Mouse (Mus musculus) B cell, adult 2 months (primary cell): Measurements from ENCODE around the gene Slc10a7.
"Not testable (repeated sequence)": the region's sequence is repeated elsewhere in the genome, so short reads cannot be mapped to it uniquely, and the experiment has no call there.

Experiments
- DNase-seq, 2 experiments: peaks; one replicate each; pipeline ENCODE4 v3.0.0; 2022

Slc10a7 gene

DNA sequence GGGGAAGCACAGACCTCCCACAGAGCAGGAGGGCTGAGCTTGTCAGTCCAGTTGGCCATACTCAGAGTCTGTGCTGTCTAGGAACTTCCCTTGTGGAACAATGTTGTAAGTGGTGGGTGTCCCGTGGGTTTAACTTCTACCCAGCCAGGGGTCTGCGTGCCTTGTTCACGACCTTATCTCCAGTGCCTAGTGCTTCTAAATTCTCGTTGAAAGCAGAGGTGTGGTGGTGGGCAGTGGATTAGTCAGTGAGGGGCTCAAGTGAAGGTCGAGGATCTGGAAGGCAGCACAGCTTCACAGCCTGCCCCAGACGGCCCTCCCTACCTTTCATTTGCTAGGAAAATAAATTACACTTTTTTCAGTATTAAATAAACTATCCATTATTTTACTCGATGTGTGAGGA is 161.1 kb downstream of the Slc10a7 start:
- DNase-seq = no peak

DNA sequence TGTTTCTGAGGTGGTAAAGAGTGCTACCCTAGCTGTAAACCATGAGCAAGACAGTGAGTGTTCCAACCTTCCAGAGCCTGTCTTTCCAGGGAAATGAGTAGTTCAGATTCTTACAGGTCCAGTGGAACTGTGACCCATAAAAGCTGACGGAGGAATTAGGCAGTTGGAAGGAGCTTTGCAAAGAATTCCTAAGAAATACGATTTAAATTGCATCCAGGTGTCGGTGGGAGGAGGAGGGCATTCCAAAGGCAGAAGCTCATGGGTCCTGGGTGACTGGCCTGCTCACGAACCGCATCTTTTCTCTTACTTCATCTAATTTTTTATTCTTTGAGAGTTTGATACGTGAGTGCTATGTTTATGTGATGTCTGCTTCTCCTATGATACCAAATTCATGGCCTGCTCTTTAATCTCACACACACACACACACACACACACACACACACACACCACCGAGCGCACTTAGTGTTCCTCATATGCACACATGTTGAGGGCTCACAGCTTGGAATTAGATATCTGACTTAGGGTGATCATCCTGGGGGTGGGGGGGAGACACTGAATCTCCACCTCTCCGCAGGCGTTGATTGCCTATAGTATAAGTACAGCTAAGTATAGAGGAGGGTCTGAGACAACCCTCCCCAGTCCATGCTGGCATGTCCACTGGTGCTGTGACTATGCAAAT is 169.5 kb downstream of the Slc10a7 start:
- no peak for DNase-seq

DNA sequence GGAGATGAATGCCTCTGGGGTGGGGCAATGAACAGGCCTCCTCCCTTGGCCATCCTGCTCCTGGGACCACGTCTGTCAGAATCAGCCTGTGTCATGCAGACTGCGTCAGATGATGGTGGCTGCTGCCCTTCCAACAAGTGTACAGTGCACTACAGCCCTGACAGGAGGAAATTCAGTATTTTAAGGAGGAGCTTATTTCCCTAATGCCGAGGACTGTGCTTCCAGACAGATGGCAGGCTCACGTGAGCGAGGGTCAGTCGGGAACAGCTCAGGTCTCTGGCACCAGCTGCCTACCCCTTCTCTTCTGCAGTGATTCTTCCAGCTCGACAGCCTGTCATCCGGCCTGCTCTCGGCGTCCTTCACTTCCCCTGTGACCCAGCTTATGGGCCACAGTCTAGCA is 181.6 kb downstream of the Slc10a7 start:
- DNase-seq = no peak

- DNase-seq = no peak
Measured at GRCm38 (mm10) chr8:78698331-78698741, 189.2 kb downstream of the Slc10a7 start.

DNA sequence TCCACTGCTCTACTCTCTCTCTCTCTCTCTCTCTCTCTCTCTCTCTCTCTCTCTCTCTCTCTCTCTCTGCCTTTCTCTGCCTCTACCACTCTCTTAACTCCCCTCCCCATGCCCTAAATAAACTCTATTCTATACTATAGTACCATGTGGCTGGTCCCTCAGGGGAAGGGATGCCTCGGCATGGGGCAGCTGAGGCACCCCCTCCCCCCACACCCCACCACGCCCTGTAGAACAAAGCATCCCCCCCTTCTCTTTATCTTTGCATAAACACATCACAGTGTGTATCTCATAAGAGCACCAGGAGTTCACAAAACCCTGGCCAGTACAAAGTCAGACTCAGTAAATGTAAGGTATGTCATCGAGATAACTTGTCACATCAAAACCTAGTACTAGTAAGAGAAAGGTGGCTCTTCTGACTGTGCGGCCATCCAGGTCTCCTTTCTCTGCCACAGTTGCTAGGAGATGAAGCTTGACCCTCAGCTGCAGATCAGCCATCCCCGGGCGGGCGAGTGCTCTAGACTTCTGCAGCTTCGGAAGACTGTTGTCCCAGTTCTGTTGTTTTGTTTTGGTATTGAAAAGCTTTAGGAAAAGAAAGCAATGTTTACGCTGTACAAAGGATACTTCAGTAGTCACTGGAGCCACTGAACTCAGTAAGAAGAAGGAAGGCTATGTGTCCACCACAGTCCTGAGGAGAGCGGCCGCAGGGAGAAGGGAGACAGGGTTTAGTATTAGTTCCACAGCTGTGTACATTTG is 194.1 kb downstream of the Slc10a7 start:
- DNase-seq = no peak

DNA sequence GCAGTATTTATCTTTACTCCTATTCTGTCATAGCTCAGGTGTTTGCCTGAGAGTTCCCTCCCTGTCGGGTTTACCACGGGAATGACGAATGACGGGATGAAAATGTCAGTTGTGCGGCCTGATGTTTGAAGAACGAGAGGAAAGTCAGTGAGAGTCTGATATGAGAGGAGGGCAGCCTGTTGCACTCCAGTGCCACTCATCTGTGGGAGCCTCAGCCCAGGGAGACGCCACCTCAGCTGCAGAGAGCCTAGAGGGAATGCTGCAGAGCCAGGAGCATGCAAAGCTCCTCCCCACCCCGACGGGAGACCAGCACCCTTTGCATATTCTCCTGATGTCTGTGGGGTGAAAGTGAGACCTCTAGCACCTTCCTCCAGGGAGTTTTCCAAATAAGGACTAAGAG is 196.8 kb downstream of the Slc10a7 start:
- DNase-seq = no peak

DNA sequence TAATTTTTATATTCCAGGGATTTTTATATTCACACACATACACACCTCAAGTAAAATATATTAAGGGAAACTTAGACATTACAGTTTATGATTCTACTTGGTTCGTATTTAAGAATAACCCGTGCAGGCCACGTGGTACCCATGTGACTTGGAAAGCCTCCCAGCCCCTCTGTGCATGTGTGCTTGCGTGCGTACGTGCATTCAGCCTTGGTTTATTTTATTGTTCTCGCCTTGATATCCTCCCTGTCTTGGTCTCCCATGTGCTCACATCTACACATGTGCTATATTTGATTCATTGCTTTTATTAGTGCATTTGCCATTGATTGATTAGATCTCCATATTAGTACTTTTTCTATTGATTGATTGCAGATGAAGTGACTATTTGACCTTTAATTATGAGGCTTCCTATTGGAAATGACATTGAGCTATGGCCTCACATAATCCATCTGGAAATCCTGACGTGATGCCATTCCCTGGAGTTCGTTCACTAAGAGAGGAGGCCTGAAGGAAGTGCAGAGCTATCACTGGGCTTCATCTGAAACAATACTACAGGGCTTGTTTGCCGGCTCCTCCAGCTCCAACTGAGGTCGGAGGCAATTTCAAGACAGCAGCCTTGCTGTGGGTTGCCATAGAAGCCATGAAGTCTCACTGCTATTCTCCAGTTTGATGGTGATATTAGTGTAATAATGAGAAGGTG is 200.9 kb downstream of the Slc10a7 start:
- DNase-seq = no peak

DNA sequence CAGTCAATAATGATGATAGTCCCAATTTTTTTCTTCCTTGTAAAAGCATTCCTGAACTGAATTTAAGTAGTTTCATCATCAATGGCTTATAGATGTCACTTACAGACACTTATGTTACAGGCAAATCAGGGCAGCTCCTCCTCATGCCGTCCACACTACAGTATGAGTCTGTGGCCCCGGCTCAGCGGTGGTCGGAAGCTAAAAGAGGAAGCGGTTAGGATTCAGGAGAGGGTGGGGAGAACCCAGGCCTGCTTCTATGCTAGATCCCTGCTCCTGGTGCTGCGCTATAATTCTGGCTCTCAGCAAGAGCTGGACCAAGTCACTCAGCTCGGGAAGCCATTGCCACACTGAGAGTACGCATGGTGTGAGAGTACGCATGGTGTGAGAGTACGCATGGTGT is 201.8 kb downstream of the Slc10a7 start:
- no peak for DNase-seq

GRCm38 (mm10) chr8:78714880-78715279 is 205.7 kb downstream of the Slc10a7 start:
- DNase-seq = no peak

DNA sequence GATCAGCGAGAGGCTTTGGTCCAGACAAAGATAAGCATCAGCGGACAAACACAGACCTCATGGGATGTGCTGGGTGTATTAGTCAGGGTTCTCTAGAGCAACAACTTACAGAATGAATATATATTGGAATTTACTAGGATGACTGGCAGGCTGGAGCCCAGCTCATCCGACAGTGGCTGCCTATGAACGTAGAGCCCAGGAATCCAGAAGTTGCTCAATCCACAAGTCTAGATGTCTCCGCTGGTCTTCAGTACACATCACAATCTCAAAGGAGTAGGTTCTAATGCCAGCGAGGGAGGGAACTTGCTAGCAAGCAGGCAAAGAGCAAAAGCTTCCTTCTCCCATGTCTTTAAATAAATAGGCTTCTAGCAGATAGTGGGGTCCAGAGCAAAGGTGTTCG is 207.4 kb downstream of the Slc10a7 start:
- DNase-seq = no peak

DNA sequence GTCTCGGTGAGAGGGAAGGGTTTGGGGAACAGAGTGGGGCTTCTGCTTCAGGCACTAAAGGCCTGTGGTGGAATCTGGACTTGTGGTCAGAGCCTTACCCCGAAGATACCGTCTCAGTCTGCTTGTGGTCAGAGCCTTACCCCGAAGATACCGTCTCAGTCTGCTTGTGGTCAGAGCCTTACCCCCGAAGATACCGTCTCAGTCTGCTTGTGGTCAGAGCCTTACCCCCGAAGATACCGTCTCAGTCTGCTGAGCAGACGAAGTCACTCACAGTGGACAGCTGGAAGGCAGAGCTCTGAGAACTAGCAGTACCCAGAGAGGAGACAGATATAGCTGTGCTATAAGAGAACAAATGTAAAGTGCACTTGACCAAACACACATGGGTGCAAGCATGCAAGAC is 208.0 kb downstream of the Slc10a7 start:
- DNase-seq = not testable (repeated sequence)

DNA sequence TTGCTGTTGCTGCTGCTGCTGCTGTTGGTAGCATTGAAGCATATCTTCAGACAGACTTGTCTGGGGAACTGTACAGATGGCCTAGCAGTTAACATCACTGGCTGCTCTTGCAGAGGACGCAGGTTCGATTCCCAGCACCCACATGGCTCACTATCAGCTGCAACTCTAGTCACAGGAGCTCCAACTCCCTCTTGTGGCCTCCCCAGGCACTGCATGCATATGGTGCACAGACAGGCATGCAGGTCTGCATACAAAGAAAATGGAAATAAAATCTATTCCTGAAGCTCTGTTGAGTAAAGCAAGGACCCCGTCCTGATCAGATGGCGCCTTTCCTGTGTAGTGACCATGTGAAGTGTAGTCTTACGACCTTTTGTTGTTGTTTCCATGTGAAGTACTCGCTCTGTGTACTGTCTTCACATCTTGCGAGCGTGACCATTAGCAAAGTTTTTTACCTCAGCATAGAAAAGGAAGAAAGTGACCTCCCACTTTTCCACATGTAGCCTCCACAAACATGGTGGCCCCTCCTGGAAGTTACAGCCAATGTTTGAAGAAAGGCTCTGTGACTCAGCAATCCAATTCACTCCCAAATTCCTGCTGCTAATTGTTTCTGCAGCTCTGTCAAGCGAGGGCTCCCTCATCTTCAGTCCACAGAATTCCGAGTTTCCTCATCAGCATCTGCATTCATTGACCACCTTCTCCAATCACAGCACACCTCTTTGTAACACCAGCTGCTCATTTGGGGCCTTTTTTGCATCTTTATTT is 210.3 kb downstream of the Slc10a7 start:
- DNase-seq = peak; percentile 29

DNA sequence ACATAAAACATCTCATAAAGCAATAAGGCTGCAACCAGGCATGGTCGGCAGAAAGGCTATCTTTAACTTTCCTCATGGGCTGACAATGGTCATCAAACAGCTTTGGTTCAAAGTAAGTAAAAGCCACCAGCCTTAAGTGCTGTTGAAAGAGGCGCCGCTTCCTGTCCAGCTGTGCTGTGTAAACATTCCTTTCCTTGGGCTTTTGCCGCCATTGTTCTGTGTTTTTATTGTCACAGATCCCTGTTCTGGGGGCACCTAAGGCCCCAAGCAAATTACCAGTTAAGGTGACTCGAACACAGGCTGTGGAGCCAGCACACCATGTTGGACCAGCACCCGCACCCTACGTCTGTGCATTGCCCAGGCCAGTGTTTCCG is 210.9 kb downstream of the Slc10a7 start:
- DNase-seq = no peak

DNA sequence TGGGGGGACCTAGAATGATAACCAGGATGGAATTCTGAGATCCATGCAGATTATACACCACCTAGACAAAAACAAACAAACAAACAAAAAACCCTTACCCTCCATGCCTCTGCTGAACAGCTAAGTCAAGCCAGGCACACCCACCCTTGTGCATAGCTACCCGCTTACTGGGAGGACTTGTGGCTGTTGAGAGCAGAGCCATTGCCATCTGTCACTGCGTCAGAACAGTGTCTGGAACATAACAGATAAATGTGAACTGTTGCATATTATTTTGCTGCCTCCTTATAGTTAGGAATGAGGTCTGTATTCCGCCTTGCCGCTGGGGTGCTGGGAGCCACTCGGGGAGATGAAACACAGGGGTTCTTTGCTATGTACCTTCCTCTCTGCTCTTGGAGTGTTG is 212.4 kb downstream of the Slc10a7 start:
- no peak for DNase-seq

DNA sequence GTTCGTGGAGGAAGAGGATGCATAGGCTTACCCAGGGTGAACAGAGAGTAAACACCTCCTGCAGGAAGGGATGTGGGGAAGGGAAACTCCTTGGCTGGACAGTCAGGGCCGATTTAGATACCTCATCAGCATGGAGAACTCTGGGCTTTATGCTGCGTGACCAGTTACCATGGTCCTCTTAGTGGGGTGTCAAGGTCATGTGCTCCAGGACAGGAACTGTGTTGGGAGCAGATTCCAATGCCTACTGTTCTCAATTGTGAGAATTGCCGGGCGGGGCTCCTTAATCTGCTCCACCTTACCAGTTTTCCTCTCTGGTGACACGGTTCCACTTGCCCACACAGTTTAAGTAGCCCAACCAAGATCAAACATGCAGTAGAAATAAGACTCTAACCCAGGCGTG is 213.1 kb downstream of the Slc10a7 start:
- DNase-seq = no peak

DNA sequence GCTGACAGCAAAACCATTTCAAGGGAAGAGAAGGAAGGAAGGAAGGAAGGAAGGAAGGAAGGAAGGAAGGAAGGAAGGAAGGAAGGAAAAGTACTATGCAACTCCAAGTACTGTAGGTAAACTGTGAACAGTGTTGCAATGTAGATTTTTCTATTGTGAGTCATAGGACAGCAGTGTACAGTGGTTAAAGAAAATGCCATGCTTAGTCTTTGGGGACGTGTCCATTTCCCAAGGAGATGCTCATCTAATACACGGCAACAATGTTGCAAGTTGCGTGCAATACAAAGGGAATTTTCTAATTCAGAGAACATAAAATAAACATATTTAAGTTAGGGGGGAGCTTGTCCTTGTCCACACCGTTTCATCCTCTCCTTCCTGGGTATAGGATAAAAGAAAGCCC is 215.7 kb downstream of the Slc10a7 start:
- DNase-seq = no peak

GRCm38 (mm10) chr8:78728240-78728639 is 219.1 kb downstream of the Slc10a7 start:
- no peak for DNase-seq

DNA sequence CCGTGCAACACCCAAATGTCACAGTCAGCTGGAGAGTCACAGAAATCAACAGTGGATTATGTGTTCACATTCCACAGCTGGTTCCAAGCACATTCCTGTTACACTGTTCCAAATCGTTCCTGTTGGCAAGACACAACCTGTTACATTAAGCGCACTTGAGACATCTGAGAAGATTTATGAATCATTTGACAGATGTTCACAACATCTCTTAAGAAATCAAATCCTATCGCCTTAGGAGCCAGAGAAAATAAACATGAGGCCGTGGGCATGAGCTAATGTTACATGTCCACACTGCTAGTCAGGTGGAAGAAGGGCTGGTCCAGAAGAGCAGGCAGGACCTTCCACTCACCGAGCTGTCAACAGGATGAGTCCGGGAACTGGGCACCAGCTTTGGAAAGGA is 223.3 kb downstream of the Slc10a7 start:
- DNase-seq = no peak

DNA sequence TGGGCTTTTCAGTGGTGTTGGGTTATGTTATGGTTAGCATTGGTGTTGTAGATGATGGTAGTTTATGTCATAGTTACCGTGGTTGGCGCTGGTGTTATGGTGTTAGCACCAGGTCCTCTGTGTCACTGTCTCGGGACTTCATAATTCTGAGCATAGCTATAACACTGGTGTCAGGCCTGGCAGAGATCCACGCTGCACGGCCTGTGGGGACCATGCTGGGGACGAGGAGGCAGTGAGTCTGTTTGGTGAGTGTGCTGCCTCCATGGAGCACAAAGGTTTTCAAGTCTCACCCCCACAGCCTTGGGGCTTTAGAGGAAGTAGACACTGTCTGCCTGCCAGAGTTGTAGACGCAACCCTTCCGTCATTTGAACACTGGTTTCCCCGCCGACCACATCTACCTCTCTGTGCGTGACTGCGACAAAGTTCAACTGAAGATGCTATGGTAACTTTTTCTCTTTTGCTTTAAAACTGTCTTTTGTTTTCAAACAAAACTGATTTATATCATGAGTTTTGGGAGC is 223.9 kb downstream of the Slc10a7 start:
- DNase-seq = no peak

DNA sequence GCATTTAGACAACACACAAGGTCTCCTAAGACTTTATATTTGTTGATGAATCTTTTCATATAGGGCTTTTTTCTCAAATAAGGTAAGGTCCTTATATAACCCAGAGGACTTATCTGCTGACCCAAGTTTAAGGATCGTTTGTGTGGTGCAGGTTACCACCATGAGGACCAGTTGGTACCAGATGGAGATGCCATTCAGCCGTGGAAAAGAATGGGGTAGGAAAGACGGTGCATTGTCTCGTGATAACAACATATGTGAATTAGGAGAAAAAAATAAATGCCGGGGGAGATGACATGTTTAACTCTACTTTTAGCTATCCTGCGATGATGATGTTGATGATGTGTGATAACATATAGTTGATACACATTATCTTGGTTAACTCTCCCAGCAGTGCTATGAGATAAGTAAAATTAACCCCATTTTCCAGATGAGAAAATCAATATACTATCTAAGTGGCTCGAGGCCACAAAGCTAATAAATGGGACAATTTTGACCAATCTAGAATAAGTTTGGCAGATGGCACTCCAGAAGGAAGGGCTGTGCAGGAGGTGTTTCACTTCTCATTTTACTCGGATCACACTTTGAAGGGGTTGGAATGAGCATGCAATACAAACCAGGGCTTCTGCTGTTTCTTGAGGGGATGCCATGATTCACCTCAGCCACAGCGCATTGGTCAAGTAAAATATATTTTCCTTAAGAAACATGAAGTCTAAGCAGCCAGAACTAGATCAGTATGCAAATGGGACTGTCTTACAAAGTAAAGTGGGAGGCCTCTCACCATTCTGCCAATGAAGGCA is 225.8 kb downstream of the Slc10a7 start:
- no peak for DNase-seq

GRCm38 (mm10) chr8:78738304-78738703 is 229.2 kb downstream of the Slc10a7 start:
- DNase-seq = no peak

GRCm38 (mm10) chr8:78740936-78741335 is 231.8 kb downstream of the Slc10a7 start:
- DNase-seq = no peak
